Mouse (Mus musculus): Measurements from ENCODE around the gene Aldh16a1.
A peak's percentile ranks its signal among the peaks of the same experiment; 100 is the strongest.

The Aldh16a1 gene

GRCm38 (mm10) chr7:45091001-45091990, 63.1 kb downstream of the Aldh16a1 start:
- DNase-seq (ENCODE audit: low spot score in 2 of 2): peak in 1 of 2 experiments; percentile 25
